Mouse (Mus musculus) liver, adult 2 months (tissue): ENCODE data around the gene Ltbp1. TPM values are rescaled to one million over a fixed set of nuclear protein-coding genes. Genes with fewer than 3 reads are reported as not detected.
A peak's percentile ranks its signal among the peaks of the same experiment; 100 is the strongest.

Experiments
- DNase-seq: peaks from one replicate; pipeline ENCODE4 v3.0.0-alpha.2; 2011; ENCODE audit warnings: low read depth, low spot score; ENCODE audit errors: extremely low read depth
- H3K27ac ChIP-seq: fragments of 200-500 bp; replicated peaks from 2 replicates; pipeline ENCODE4 v1.5.1; 2012; ENCODE audit warnings: low read depth, mild to moderate bottlenecking, control low read depth, inconsistent platforms, low read length; ENCODE audit not compliant: insufficient read depth
- H3K27me3 ChIP-seq: fragments of 200-500 bp; 2 replicates; pipeline ENCODE4 v1.6.1; 2012; ENCODE audit warnings: mild to moderate bottlenecking, moderate library complexity, low read length, inconsistent platforms; ENCODE audit not compliant: control insufficient read depth, insufficient read depth
- H3K36me3 ChIP-seq: fragments of 200-500 bp; 2 replicates; pipeline ENCODE4 v1.6.1; 2012; ENCODE audit warnings: low read length, inconsistent platforms; ENCODE audit not compliant: control insufficient read depth, insufficient read depth
- H3K4me1 ChIP-seq: fragments of 200-500 bp; 2 replicates; pipeline ENCODE4 v1.6.1; 2011; ENCODE audit warnings: low read length; ENCODE audit not compliant: control insufficient read depth, insufficient read depth
- H3K4me3 ChIP-seq: fragments of 200-500 bp; 2 replicates; pipeline ENCODE4 v1.5.1; 2011; ENCODE audit warnings: low read depth, mild to moderate bottlenecking, control low read depth, low read length, moderate library complexity; ENCODE audit not compliant: insufficient read depth
- H3K79me2 ChIP-seq: fragments of 200-500 bp; 2 replicates; pipeline ENCODE4 v1.6.1; 2012; ENCODE audit warnings: inconsistent platforms, mild to moderate bottlenecking, low read length, moderate library complexity; ENCODE audit not compliant: control insufficient read depth, insufficient read depth
- H3K9ac ChIP-seq: fragments of 200-500 bp; 2 replicates; pipeline ENCODE4 v1.6.1; 2012; ENCODE audit warnings: low read depth, mild to moderate bottlenecking, control low read depth, inconsistent platforms, low read length
- CTCF ChIP-seq: fragments of 200-500 bp; IDR thresholded peaks from 2 replicates; pipeline ENCODE4 v1.5.1; 2011; ENCODE audit warnings: low read depth, low read length, control low read depth
- POLR2A ChIP-seq: fragments of 200-500 bp; IDR thresholded peaks from 2 replicates; pipeline ENCODE4 v1.6.1; 2011; ENCODE audit warnings: low read length, control low read depth; ENCODE audit not compliant: insufficient read depth; ENCODE audit errors: extremely low read depth
- WGBS: fragments of 180-500 bp; shearing (Covaris S2); methylation state at CpG from one replicate; pipeline ENCODE4 v1.1.7; 2018; 5-methylcytosine and 5-hydroxymethylcytosine counted together
- polyA plus RNA-seq: library from polyadenylated mRNA; depleted of rRNA; stranded (reverse); fragments of >200 nt; gene quantifications from 2 replicates; pipeline ENCODE4 v1.2.3, GENCODE M21; 2012
- total RNA-seq: library from RNA; depleted of rRNA; stranded (reverse); fragments of >200 nt; gene quantifications from 2 replicates; pipeline ENCODE4 v1.2.3, GENCODE M21; 2014

Gene Ltbp1
- total and polyA plus RNA-seq, 2 experiments, result 1.1 to 1.5 TPM

DNA sequence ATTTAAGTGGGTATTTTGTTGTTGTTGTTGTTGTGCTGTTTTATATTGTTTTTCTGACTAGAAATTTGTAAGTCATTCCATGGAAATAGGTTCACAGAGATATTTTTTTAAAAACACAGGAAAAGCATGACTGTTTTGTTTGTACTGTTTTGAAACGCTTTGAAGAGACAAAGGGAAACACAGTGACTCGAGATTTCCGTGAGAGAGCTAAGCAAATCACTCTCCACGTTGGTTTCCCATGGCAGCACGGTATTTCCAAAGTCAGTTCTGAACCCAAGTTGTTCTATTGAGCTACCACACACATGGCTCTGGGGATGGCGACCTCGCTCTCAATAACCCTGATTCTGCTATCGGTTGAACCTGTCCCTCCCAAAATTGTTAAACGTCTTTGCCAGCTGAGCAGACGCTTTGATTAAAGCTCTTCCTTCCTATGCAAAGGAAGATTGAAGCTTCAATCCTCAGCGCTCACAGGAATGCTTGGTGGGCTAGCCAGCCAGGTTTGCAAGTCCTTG, 431.9 kb downstream of the Ltbp1 start:
- Histone ChIP-seq H3K27ac (peak overlapping the region; percentile 49), H3K4me3 (peak overlapping the region; percentile 38)
- 63% methylated on average over 11 of the region's 11 CpGs for WGBS

DNA sequence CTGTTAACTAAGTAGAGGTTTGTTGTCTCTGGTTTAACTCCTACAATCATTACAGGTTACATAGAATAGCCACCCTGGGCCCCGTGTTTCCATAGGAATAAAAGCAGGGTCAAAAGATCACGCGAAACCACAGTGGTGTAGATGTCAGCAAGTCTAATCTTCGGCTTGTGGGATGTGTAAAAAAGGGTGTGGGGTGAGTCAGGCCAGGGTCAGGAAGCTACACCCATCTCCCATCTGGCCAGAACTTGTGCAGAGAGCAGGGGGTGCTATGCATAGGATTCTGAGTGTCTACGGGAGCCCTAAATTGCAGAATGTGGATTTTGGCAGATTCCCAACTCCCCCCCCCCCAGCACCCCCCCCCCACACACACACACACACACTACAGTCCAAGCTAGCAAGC, 432.8 kb downstream of the Ltbp1 start:
- Histone ChIP-seq H3K9ac (no peak overlapping the region), H3K36me3 (no peaks in the 10 kb centered on the region), H3K4me1 (no peaks in the 10 kb centered on the region), H3K79me2 (no peaks in the 10 kb centered on the region), H3K27ac (no peak overlapping the region), H3K4me3 (no peak overlapping the region), H3K27me3 (no peaks in the 10 kb centered on the region)
- no peak for TF ChIP-seq CTCF
- no peak for TF ChIP-seq POLR2A
- WGBS, result 51% methylated on average over 5 of the region's 5 CpGs
- no peak for DNase-seq

More for the DNA sequence above, 431.9 kb downstream of the Ltbp1 start:
- Histone ChIP-seq H3K79me2 (no peaks in the 10 kb centered on the region), H3K27me3 (no peaks in the 10 kb centered on the region), H3K4me1 (peaks cover 1% of the 10 kb centered on the region), H3K9ac (peak overlapping the region; percentile 50), H3K36me3 (no peaks in the 10 kb centered on the region)
- DNase-seq, result no peak
- TF ChIP-seq POLR2A (no peak), CTCF (no peak)

DNA sequence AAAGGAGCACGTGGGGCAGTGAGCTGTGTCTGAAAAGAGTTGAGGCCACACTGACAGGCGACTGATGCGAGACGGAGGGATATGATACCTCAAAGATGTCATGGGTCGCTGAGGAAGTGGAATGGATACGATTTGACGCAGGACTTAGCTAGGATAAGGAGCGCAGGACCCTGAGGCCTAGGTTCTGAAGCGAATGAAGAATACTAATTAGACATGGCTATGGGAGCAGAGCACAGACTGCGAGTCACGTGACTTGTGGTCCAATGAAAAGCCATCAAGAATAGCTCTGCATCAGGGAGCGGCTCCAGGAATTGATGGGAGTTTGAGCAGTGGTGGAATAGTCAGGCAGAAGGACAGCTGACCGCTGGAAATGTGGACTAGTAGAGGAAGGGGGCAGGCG, 433.7 kb downstream of the Ltbp1 start:
- 87% methylated on average over 14 of the region's 14 CpGs for WGBS
- no peak for DNase-seq
- Histone ChIP-seq H3K27me3 (no peaks in the 10 kb centered on the region), H3K79me2 (no peaks in the 10 kb centered on the region), H3K27ac (peak overlapping the region; percentile 20), H3K4me3 (no peak overlapping the region), H3K9ac (no peak overlapping the region), H3K36me3 (no peaks in the 10 kb centered on the region), H3K4me1 (no peaks in the 10 kb centered on the region)
- TF ChIP-seq CTCF (no peak), POLR2A (no peak)

DNA sequence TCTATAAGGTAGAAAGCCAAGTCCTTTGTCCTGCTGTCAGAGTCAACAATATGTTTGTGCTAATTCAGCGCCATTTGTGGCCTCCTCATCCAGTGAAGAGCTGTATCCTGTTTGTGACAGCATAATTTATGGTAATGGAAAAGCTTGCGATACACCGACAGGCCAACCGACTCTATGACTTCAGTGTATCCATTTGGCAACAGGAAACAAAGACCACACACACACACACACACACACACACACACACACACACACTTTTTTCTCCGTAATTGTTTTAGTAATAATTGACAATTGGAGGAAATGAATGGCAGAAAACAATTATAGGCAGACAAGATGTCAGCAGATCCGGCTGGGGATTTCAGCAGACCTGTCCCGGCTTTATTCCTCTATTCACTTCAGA, 435.3 kb downstream of the Ltbp1 start:
- Histone ChIP-seq H3K79me2 (peaks cover 3% of the 10 kb centered on the region; the same call in 1 of the 2 replicates), H3K36me3 (no peaks in the 10 kb centered on the region), H3K27me3 (no peaks in the 10 kb centered on the region), H3K4me1 (no peaks in the 10 kb centered on the region), H3K9ac (no peak overlapping the region), H3K27ac (no peak overlapping the region), H3K4me3 (no peak overlapping the region)
- TF ChIP-seq POLR2A (no peak), CTCF (no peak)
- WGBS, result 78% methylated on average over 7 of the region's 7 CpGs
- peak; percentile 19 for DNase-seq

DNA sequence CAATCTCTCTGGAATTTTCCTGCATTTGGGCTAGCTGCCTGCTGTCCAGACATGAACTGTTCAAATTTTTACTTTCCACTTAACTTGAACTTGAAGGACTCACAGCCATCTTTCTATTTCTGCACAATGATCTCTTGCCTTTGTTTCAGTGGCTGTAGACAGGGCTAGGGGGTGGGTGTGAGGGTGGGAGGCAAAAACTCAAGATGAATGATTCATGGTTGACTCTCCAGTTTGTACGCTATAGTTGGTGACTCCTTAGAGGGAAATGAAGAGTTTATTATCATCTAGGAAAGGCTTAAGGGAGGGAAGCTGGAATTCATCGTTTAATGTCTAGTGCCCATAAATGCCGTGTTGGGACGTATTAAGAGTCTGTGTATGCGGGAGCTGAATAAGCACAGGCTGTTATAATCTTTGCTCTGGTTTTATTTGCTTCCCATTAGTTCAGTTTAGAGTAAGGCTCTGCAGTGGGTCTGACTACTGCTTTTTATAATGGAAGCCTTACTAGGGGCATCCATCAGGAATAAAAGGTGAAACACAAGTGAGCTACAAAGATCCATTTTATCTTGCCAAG, 436.0 kb downstream of the Ltbp1 start:
- no peaks in the 10 kb centered on the region for H3K36me3 ChIP-seq
- no peak overlapping the region; the same call in 1 of the 2 replicates for H3K4me3 ChIP-seq
- DNase-seq, result no peak
- peaks cover 3% of the 10 kb centered on the region; the same call in 1 of the 2 replicates for H3K79me2 ChIP-seq
- no peaks in the 10 kb centered on the region for H3K4me1 ChIP-seq
- 74% methylated on average over 5 of the region's 5 CpGs for WGBS
- H3K27ac ChIP-seq, result no peak overlapping the region; the same call in 1 of the 2 replicates
- H3K27me3 ChIP-seq, result no peaks in the 10 kb centered on the region
- H3K9ac ChIP-seq, result no peak overlapping the region
- no peak for TF ChIP-seq POLR2A
- TF ChIP-seq CTCF, result no peak
